Mouse (Mus musculus): Measurements from ENCODE around the gene Nbas.

The Nbas gene

GRCm38 (mm10) chr12:13268826-13269449, at the start of gene Nbas:
Nbas (plus strand) TSS chr12:13269133.
- peak; percentile 87 for DNase-seq (ENCODE audit: low read depth)

DNA sequence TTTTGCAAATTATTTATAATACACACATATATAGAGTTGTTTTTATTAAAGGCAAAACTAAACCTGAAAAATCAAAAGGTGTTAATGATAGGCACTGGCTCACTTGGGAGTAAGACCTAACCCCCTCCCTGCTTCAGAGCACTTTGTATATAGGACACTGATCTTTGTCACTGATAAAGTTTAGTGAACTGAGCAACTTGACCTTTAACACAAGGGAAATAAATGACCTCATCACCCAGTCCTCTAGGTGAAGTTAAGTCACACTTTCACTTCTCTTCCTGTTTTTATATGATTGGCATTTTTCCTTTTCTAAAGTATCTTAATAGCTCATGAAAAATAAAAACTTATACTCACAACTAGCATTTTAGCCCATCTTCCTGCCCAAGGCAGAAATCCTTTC, 26.5 kb upstream of the Nbas start:
- DNase-seq (ENCODE audit: low read depth) = no peak

DNA sequence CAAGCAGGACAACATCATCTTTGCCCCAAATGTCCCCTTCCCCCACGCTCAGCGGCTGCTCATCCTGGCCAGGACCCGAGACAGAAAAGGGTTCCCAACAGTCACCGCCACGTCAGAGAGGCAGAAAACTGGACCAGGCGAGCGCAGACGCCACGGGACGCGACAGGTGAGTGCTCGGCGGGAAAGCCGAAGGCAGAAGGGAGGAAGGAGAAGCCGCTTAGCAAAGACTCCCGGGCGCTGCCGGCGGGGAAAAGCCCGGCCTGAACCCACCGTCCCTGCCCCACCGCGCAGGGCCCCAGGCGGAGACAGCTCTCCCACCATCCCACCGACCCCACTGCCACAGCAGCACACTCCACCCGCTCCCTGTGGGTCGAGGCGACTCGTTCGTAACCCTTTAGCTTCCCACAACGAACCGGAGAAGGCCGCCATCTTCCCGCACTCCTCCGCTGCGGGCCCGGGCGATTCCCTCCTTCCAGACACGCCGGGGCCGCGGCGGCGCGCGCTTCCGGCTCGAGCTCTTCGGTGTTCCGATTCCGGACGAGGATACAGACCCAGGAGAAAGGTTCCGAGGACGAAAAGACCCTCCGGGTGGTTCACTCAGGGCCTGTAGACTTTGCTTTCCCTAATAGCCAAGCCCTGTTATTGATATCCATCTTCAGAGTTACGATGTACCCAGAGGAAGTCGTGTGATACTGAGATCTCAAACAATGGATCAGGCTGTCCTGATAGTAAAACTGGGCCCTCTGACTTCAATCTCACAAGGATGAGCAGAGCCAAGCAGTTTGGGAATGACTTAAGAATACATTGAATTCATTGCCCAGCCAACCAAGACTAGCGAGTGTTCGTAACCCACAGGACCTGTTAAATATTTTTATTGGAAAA, 20.0 kb upstream of the Nbas start, which contains the start of gene Ddx1:
Gene Ddx1 (minus strand): TSS at position 523 of the 882 bp plus-strand sequence.
- peak; percentile 94 for DNase-seq (ENCODE audit: low read depth)

DNA sequence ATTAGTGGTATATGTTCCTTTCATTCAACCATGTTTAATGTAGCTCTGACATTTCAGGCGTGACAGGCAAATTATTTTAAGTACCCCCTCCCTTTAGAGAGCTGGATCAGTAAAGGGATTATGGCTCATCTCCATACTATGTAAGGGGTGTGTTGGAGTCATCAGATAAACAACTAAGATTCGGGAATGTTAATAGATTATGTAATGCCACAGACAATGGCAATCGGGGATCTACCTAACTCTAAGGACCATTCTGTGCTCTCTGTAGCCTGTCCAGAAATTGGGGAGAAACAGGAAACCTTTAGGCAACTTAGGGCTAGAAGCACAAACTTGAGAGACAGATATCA, 19.4 kb upstream of the Nbas start:
- DNase-seq (ENCODE audit: low read depth) = no peak

- DNase-seq (ENCODE audit: low read depth) = peak; percentile 83
Observed at GRCm38 (mm10) chr12:13255068-13255467, 13.9 kb upstream of the Nbas start.

- no peak for DNase-seq (ENCODE audit: low read depth)
Observed at GRCm38 (mm10) chr12:13255701-13256100, 13.2 kb upstream of the Nbas start.

DNA sequence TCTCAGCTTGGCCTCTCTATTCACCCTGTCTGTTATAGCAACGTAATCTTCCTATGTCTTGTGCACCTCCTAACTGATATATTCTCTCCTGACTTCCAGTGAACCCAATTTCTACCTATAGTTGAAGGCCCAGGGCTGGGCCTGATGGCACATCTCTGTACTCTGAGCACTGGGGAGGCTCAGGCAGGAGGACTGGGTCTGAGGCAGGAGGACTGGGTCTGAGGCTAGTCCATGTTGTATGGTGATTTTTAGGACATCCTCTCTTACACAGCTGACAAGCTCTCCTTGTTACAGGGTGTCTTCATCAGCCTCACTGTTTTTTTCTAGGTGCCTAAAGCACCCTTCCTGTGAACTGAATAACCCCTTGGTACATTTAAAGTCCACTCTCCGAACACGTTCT, 521 bp upstream of the Nbas start:
- no peak for DNase-seq (ENCODE audit: low read depth)

DNA sequence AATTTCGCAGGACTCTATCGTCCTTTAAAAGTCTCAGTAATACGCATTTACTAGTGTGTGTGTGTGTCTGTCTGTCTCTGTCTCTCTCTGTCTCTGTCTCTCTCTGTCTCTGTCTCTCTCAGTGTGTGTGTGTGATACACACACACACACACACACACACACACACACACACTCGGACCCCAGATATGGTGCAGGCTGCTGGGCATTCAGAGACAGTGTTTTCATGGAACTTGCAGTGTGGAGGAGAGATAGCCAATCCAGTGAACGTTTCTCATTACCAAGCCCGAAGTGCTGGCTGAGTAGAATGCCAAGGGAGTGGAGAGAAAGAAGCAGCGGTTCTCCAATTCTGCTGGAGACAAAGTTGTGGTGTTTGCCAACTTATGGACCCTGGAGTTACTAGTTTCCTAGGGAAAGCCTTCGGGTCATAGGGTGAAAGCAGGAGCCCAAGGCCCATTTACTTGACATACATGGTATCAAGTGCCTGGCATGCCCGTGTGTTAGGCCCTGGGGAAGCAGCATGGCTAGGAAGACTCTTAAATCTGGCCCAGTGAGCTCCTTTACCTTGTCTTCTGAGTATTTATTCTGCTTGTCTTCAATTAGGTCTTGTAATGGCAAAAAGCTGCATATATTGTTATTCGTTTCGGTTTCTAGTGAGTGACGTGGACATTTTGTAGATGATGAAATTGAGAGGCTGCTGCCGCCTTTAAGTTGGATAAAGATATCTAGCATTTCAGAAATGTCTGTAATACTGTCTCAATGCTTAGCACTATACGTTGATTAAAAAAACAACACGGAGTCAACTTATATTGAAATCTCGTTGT, 847 bp downstream of the Nbas start:
- peak; percentile 29 for DNase-seq (ENCODE audit: low read depth)

- DNase-seq (ENCODE audit: low read depth) = no peak
Observed at GRCm38 (mm10) chr12:13291453-13291852, 22.5 kb downstream of the Nbas start.

DNA sequence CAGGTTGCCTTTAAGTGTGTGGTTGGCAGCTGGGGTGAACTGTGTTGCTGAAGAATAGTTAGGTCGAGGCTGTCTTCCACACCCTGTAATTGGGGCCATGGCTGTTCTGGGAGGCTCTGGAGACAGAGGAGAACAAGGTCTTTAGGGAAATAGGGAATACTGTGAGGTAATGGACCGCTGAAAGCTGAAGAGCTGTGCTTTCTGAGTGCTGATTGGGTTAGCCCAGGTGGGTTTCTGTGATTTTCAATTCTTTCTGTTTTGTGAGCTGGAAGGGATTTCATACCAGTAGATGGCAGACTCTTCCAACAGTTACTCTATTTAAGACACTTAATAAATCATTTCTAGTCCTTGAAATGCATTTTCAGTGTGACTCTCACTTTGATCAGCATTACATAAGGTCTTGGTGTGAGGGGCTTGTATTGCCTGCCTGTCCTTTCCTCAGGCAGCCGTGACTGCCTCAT, 24.5 kb downstream of the Nbas start:
- peak; percentile 37 for DNase-seq (ENCODE audit: low read depth)

DNA sequence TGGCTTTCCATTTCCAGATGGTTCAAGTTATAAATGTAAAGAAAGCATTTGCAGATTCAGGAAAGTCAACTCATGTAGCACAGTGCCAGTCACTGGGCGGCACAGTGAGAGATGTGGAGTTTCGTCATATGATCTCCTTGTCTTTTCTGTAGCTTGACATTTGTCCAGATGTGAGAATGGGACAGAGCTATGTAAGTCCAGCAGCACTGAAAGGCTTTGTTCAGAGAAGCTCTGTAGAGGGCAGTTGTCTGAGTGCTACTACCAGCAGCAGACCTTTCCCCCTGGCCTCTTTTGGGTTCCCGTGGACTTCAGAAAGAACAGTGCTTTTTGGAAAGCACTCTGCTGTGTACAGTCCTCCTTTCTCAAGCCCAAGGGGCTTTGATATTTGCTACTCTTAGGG, 34.1 kb downstream of the Nbas start:
- no peak for DNase-seq (ENCODE audit: low read depth)

DNA sequence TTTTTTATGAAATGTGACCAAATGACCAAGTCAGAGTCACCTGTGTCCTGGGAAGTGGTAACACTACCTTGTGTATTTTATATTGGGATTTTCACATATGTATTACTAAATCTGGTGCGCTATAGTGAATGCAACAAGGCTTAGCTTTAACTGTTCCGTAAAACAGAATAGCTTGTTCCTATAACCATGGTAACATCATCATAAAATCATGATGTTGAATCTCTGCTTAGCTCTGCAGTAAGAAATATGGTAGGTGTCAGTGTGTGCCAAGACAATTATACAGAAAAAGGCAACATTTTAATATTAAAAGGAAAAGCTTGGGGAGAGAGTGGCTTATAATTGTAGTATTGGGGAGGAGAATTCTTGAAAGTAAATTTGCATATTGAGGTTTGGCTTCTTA, 45.0 kb downstream of the Nbas start:
- DNase-seq (ENCODE audit: low read depth) = no peak

DNA sequence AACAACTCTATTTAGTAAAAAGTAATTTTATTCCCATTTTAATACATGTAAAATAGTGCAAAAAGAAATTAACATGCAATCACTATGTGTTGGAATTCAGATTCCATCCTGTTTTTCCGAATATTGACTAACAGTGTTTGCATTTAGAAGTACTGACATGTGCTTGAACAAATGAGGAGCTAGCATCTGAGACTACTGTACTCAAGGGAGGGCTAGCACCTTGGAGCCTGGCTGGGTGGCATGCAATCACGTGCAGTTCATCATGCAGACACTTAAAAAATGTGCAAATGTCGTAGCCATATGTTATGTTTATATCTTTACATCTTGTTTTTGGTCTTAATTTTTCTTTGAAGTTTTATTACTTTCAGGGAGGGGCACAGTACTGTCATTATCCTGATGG, 45.5 kb downstream of the Nbas start:
- no peak for DNase-seq (ENCODE audit: low read depth)

GRCm38 (mm10) chr12:13315081-13315480, 46.1 kb downstream of the Nbas start:
- no peak for DNase-seq (ENCODE audit: low read depth)

DNA sequence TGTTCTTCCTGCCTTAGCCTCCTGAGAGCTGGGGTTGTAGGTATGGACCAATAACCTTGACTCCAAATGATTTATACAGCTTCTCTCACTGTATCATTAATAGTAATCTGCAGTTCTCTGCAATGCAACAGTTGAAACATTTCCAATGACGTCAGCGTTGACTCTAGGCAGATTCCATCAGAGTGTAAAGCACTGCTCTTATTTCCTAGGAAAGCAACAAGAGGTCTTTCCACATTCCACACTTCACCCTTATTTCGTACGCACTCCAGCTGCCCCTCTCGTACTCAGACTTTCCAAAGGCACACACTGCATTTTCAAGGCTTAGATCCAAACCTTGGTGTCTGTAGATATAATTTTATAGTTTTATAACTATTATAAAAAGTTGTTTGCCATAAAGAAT, 73.6 kb downstream of the Nbas start:
- no peak for DNase-seq (ENCODE audit: low read depth)

DNA sequence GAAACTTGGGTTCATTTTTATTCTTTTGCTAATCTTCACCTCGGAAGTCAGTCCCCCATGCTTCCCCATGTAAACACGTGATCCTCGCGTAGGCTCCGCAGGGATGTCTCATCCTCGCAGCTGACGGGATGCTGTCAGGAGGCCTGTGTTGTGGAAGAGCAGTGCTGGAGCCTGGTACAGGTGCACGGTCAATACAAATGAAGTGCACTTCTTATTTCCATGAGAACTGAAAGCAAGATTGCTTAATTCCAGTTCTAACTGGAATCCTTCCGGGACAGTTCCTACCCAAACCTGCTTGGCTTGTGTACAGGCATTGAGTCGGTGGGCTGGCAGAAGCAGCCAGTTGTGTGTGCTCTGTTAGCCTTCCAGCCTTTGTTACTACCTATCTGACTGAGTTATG, 87.3 kb downstream of the Nbas start:
- no peak for DNase-seq (ENCODE audit: low read depth)

- no peak for DNase-seq (ENCODE audit: low read depth)
Observed at GRCm38 (mm10) chr12:13356769-13357168, 87.8 kb downstream of the Nbas start.

GRCm38 (mm10) chr12:13357229-13357628, 88.3 kb downstream of the Nbas start:
- DNase-seq (ENCODE audit: low read depth) = no peak

- DNase-seq (ENCODE audit: low read depth) = no peak
Observed at GRCm38 (mm10) chr12:13358849-13359248, 89.9 kb downstream of the Nbas start.

- no peak for DNase-seq (ENCODE audit: low read depth)
Observed at GRCm38 (mm10) chr12:13360183-13360811, 91.4 kb downstream of the Nbas start.

DNA sequence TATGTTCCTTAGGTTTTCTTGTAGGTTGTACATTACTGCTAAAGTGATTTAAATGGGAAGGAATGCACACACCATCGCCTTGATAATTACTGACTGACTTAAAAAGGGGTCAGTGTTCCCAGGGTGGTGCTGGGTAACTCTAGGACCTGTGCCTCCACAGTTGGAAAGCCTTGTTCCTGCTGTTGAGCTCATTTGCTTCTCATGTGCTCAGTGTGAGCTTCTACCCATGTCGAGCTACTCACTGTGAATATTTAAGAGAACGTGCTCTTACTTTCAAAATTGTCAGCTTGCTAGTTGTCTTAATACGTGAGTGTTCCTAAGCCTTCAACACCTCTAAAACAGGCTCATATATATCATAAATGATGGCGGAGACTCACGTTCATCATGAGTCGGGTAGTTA, 112.6 kb downstream of the Nbas start:
- DNase-seq (ENCODE audit: low read depth) = no peak

GRCm38 (mm10) chr12:13382046-13382445, 113.1 kb downstream of the Nbas start:
- no peak for DNase-seq (ENCODE audit: low read depth)

Measured in NIH3T3 (cell line).